Mouse (Mus musculus) liver, embryonic 14.5 days (tissue): ENCODE results near the gene Lipm. TPM values are rescaled to one million over a fixed set of nuclear protein-coding genes. Genes with fewer than 3 reads are reported as not detected.

Source experiments
- ATAC-seq: fragments of 200-750 bp; cut with Nextera tagmentation; 2 replicates; pipeline ENCODE4 v1.8.0; 2017; ENCODE audit warnings: moderate number of reproducible peaks, mild to moderate bottlenecking, moderate library complexity; ENCODE audit not compliant: insufficient read depth
- DNase-seq, 3 experiments: peaks; one replicate each; pipeline ENCODE4 v3.0.0-alpha.2; 2012 to 2013; ENCODE audit warnings: low read depth in 3 of 3, low spot score in 3 of 3
- H3K27ac ChIP-seq: fragments of 300-500 bp; sonication (generic); 2 replicates; pipeline ENCODE4 v1.5.1; 2014; ENCODE audit warnings: moderate library complexity, mild to moderate bottlenecking, control low read depth, inconsistent platforms
- H3K27me3 ChIP-seq: fragments of 300-500 bp; sonication (generic); 2 replicates; pipeline ENCODE4 v1.6.1; 2014; ENCODE audit warnings: mild to moderate bottlenecking, low read length, moderate library complexity; ENCODE audit not compliant: control insufficient read depth, insufficient read depth
- H3K36me3 ChIP-seq: fragments of 300-500 bp; sonication (generic); replicated peaks from 2 replicates; pipeline ENCODE4 v1.6.1; 2014; ENCODE audit warnings: low read depth; ENCODE audit not compliant: control insufficient read depth, insufficient read depth
- H3K4me1 ChIP-seq, 2 experiments: fragments of 200-500 bp in 1 of 2; fragments of 300-500 bp in 1 of 2; sonication (generic) in 1 of 2; replicated peaks; 2 replicates each; pipeline ENCODE4 v1.6.1; 2012 to 2014; ENCODE audit warnings: antibody characterized with exemption in 1 of 2, inconsistent platforms in 1 of 2, low read length in 1 of 2; ENCODE audit not compliant: control insufficient read depth in 2 of 2, insufficient read depth in 2 of 2
- H3K4me2 ChIP-seq: fragments of 300-500 bp; sonication (generic); 2 replicates; pipeline ENCODE4 v1.6.1; 2014; ENCODE audit warnings: low read depth, mild to moderate bottlenecking, control low read depth, moderate library complexity
- H3K4me3 ChIP-seq, 2 experiments: fragments of 200-500 bp in 1 of 2; fragments of 300-500 bp in 1 of 2; sonication (generic) in 1 of 2; 2 replicates each; pipeline ENCODE4 v1.5.1; 2012 to 2014; ENCODE audit warnings: low read depth in 2 of 2, low read length in 2 of 2, mild to moderate bottlenecking in 2 of 2, control low read depth in 1 of 2, inconsistent platforms in 1 of 2, moderate library complexity in 1 of 2; ENCODE audit not compliant: insufficient read depth in 1 of 2
- H3K9ac ChIP-seq: fragments of 300-500 bp; sonication (generic); replicated peaks from 2 replicates; pipeline ENCODE4 v1.6.1; 2014; ENCODE audit warnings: mild to moderate bottlenecking, control low read depth, moderate library complexity
- H3K9me3 ChIP-seq: fragments of 300-500 bp; sonication (generic); 2 replicates; pipeline ENCODE4 v1.6.1; 2016; ENCODE audit warnings: low read length, mixed read lengths; ENCODE audit not compliant: control insufficient read depth
- CTCF ChIP-seq: IDR thresholded peaks from 2 replicates; pipeline ENCODE4 v1.5.1; 2016; ENCODE audit warnings: antibody characterized with exemption, low read depth, control low read depth
- EP300 ChIP-seq: IDR thresholded peaks from 2 replicates; pipeline ENCODE4 v1.6.1; 2016; ENCODE audit warnings: antibody characterized with exemption, low read depth
- WGBS: fragments of 180-500 bp; shearing (Covaris S2); extraction: QIAGEN DNeasy Blood & Tissue Kit; methylation state at CpG from one replicate; pipeline ENCODE4 v1.1.7; 2014; ENCODE audit not compliant: insufficient replicate concordance; 5-methylcytosine and 5-hydroxymethylcytosine counted together
- polyA plus RNA-seq, 2 experiments: library from polyadenylated mRNA; depleted of rRNA in 1 of 2; stranded (reverse) in 1 of 2; unstranded in 1 of 2; fragments of >200 nt; fragmentation: Nextera tagmentation in 1 of 2; extraction: Ambion mirVana in 1 of 2; gene quantifications; 2 replicates each; pipeline versions ENCODE4 v1.2.1 to v1.2.3; 2012 to 2014

The Lipm gene
- polyA plus RNA-seq, 2 experiments = not detected

GRCm38 (mm10) chr19:34138720-34139430 lies 38.1 kb downstream of the Lipm start:
- Histone ChIP-seq H3K9ac (no peak overlapping the region), H3K4me1 (no peaks in the 10 kb centered on the region), H3K27ac (no peak overlapping the region), H3K4me3 (no peak overlapping the region), H3K27me3 (no peaks in the 10 kb centered on the region), H3K4me2 (no peak overlapping the region), H3K36me3 (no peaks in the 10 kb centered on the region), H3K9me3 (no peaks in the 10 kb centered on the region)
- ATAC-seq = no peak
- DNase-seq = no peak
- TF ChIP-seq EP300 (no peak), CTCF (no peak)
- WGBS = 61% methylated on average over 6 of the region's 6 CpGs

GRCm38 (mm10) chr19:34139431-34140046 lies 38.8 kb downstream of the Lipm start:
- no peak overlapping the region for H3K4me2 ChIP-seq
- ATAC-seq (no peak), DNase-seq (no peak)
- no peak overlapping the region for H3K4me3 ChIP-seq
- TF ChIP-seq EP300 (no peak), CTCF (no peak)
- no peak overlapping the region for H3K9ac ChIP-seq
- no peaks in the 10 kb centered on the region for H3K36me3 ChIP-seq
- WGBS = 40% methylated on average over 3 of the region's 3 CpGs
- no peak overlapping the region for H3K27ac ChIP-seq
- H3K4me1 ChIP-seq = no peaks in the 10 kb centered on the region
- H3K27me3 ChIP-seq = no peaks in the 10 kb centered on the region
- H3K9me3 ChIP-seq = no peaks in the 10 kb centered on the region

GRCm38 (mm10) chr19:34148421-34148820 lies 47.7 kb downstream of the Lipm start:
- Histone ChIP-seq H3K4me1 (no peaks in the 10 kb centered on the region), H3K36me3 (no peaks in the 10 kb centered on the region), H3K4me3 (no peak overlapping the region), H3K9ac (no peak overlapping the region), H3K27me3 (no peaks in the 10 kb centered on the region), H3K27ac (no peak overlapping the region), H3K4me2 (no peak overlapping the region), H3K9me3 (no peaks in the 10 kb centered on the region)
- ATAC-seq = no peak
- 20% methylated on average over 4 of the region's 4 CpGs for WGBS
- no peak for TF ChIP-seq CTCF
- no peak for TF ChIP-seq EP300
- no peak for DNase-seq

- ATAC-seq = no peak
- 41% methylated on average over 1 of the region's 1 CpGs for WGBS
- no peak for DNase-seq
Observed at GRCm38 (mm10) chr19:34151909-34152308, 51.2 kb downstream of the Lipm start.

GRCm38 (mm10) chr19:34153263-34154144 lies 52.8 kb downstream of the Lipm start:
- no peak for TF ChIP-seq EP300
- TF ChIP-seq CTCF = no peak
- ATAC-seq (no peak), DNase-seq (no peak)
- no peaks in the 10 kb centered on the region for H3K4me1 ChIP-seq
- no peak overlapping the region for H3K4me2 ChIP-seq
- 58% methylated on average over 6 of the region's 6 CpGs for WGBS
- no peak overlapping the region for H3K9ac ChIP-seq
- H3K27me3 ChIP-seq = no peaks in the 10 kb centered on the region
- no peak overlapping the region for H3K27ac ChIP-seq
- H3K4me3 ChIP-seq = no peak overlapping the region
- H3K9me3 ChIP-seq = no peaks in the 10 kb centered on the region
- H3K36me3 ChIP-seq = no peaks in the 10 kb centered on the region

More at GRCm38 (mm10) chr19:34151909-34152308, 51.2 kb downstream of the Lipm start:
- Histone ChIP-seq H3K27ac (no peak overlapping the region), H3K9me3 (no peaks in the 10 kb centered on the region), H3K4me3 (no peak overlapping the region), H3K36me3 (no peaks in the 10 kb centered on the region), H3K9ac (no peak overlapping the region), H3K27me3 (no peaks in the 10 kb centered on the region), H3K4me2 (no peak overlapping the region), H3K4me1 (no peaks in the 10 kb centered on the region)
- TF ChIP-seq CTCF (peak; percentile 50), EP300 (no peak)
